Mouse (Mus musculus): Measurements from ENCODE around the gene Zfp108. TPM values are rescaled to one million over a fixed set of nuclear protein-coding genes. Genes with fewer than 3 reads are reported as not detected.

Gene Zfp108
- polyA plus RNA-seq, 1 experiment from 2014 or later: 1.5 TPM

- peaks cover 6% of the 10 kb centered on the region; the same call in 1 of the 2 replicates for H3K4me1 ChIP-seq (ENCODE audit: control insufficient read depth, insufficient read depth, low read length)
- peak overlapping the region; percentile 80 for H3K4me3 ChIP-seq (ENCODE audit: low read depth, low read length)
- no peaks in the 10 kb centered on the region for H3K9me3 ChIP-seq (replicated peaks; ENCODE audit: control insufficient read depth, low read length)
- H3K27me3 ChIP-seq (ENCODE audit: control insufficient read depth, insufficient read depth, low read length): no peaks in the 10 kb centered on the region
- H3K27ac ChIP-seq (ENCODE audit: low read depth, low read length): no peak overlapping the region
- under 1% methylated on average over 18 of the region's 18 CpGs for WGBS (ENCODE audit: insufficient replicate concordance)
- ATAC-seq (replicated peaks; ENCODE audit: insufficient number of reproducible peaks, low FRiP score, low TSS enrichment): no peak; the same call in 1 of the 2 replicates
- peaks cover 16% of the 10 kb centered on the region for H3K36me3 ChIP-seq (ENCODE audit: control insufficient read depth, insufficient read depth, low read length)
- H3K4me2 ChIP-seq: peak overlapping the region; percentile 93
- peak overlapping the region; percentile 63 for H3K9ac ChIP-seq (ENCODE audit: low read depth, low read length)
Measured at GRCm38 (mm10) chr7:24299823-24300481, 45.4 kb downstream of the Zfp108 start.

DNA sequence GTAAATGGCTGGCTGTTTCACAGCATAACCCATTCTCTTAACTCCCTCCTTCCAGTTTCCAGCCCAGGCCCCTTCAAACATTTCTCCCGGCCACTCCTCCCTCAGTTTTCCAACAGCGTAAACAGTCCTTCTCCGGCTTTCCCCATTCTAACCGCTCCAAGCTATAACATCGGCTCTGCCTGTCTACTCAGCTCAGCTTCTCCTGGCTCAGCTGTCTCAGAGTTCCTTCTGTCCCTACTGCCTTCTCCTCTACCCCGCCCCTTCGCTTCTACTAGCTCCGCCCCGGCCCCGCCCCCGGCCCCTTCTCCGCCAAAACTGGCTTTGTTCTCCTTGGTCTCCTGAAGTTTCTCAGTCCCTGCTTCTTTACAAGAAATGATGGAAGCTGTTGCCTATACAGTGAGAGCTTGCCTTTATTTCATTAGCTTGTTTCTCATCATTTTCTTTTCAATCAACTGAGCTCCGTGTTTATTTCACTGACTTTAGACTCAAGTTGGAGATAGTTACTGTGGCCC lies 46.2 kb downstream of the Zfp108 start, which contains the start of gene Zfp61:
Gene Zfp61 (minus strand): TSS at position 462 of the 512 bp plus-strand sequence.
- WGBS (ENCODE audit: insufficient replicate concordance): 3% methylated on average over 13 of the region's 13 CpGs
- H3K9me3 ChIP-seq (replicated peaks; ENCODE audit: control insufficient read depth, low read length): no peaks in the 10 kb centered on the region
- peak; percentile 71; the same call in 1 of the 2 replicates for ATAC-seq (replicated peaks; ENCODE audit: insufficient number of reproducible peaks, low FRiP score, low TSS enrichment)
- H3K4me2 ChIP-seq: peak within 1 kb of the TSS; percentile 93
- no peaks in the 10 kb centered on the region for H3K27me3 ChIP-seq (ENCODE audit: control insufficient read depth, insufficient read depth, low read length)
- peak within 1 kb of the TSS; percentile 63 for H3K9ac ChIP-seq (ENCODE audit: low read depth, low read length)
- peak within 1 kb of the TSS; percentile 80 for H3K4me3 ChIP-seq (ENCODE audit: low read depth, low read length)
- H3K27ac ChIP-seq (ENCODE audit: low read depth, low read length): peak within 1 kb of the TSS; percentile 57; the same call in 1 of the 2 replicates
- H3K4me1 ChIP-seq (ENCODE audit: control insufficient read depth, insufficient read depth, low read length): peaks cover 6% of the 10 kb centered on the region; the same call in 1 of the 2 replicates
- peaks cover 7% of the 10 kb centered on the region; the same call in 1 of the 2 replicates for H3K36me3 ChIP-seq (ENCODE audit: control insufficient read depth, insufficient read depth, low read length)

Other genes with a start within 250 kb of the Zfp108 start
- not detected in 2 replicates for gene Vmn1r183, start 201.5 kb upstream of the Zfp108 start, polyA plus RNA-seq (2014; fragmentation: Nextera tagmentation; extraction: Ambion mirVana)
- 14.2 and 19.9 TPM in 2 replicates for gene Zfp180, start 172.9 kb upstream of the Zfp108 start, polyA plus RNA-seq (2014; fragmentation: Nextera tagmentation; extraction: Ambion mirVana)
- 3.2 and 3.8 TPM in 2 replicates for gene Zfp112, start 142.5 kb upstream of the Zfp108 start, polyA plus RNA-seq (2014; fragmentation: Nextera tagmentation; extraction: Ambion mirVana)
- gene Zfp235, start 120.6 kb upstream of the Zfp108 start, polyA plus RNA-seq (2014; fragmentation: Nextera tagmentation; extraction: Ambion mirVana): 7.7 and 10.6 TPM in 2 replicates
- gene Zfp114, start 79.7 kb upstream of the Zfp108 start, polyA plus RNA-seq (2014; fragmentation: Nextera tagmentation; extraction: Ambion mirVana): 3.3 and 3.9 TPM in 2 replicates
- 7.7 and 8.3 TPM in 2 replicates for gene Zfp111, start 43.4 kb upstream of the Zfp108 start, polyA plus RNA-seq (2014; fragmentation: Nextera tagmentation; extraction: Ambion mirVana)
- gene Zfp109, start 17.2 kb upstream of the Zfp108 start, polyA plus RNA-seq (2014; fragmentation: Nextera tagmentation; extraction: Ambion mirVana): 3.6 and 3.9 TPM in 2 replicates
- gene Zfp93, start 15.6 kb downstream of the Zfp108 start, polyA plus RNA-seq (2014; fragmentation: Nextera tagmentation; extraction: Ambion mirVana): 5.8 and 7.3 TPM in 2 replicates
- gene Zfp61, start 46.4 kb downstream of the Zfp108 start, polyA plus RNA-seq (2014; fragmentation: Nextera tagmentation; extraction: Ambion mirVana): 16.4 and 18.1 TPM in 2 replicates
- gene Zfp94, start 61.9 kb downstream of the Zfp108 start, polyA plus RNA-seq (2014; fragmentation: Nextera tagmentation; extraction: Ambion mirVana): 4.6 and 6.1 TPM in 2 replicates
- gene Tescl, start 79.1 kb downstream of the Zfp108 start, polyA plus RNA-seq (2014; fragmentation: Nextera tagmentation; extraction: Ambion mirVana): not detected in 2 replicates
- gene Lypd5, start 94.4 kb downstream of the Zfp108 start, polyA plus RNA-seq (2014; fragmentation: Nextera tagmentation; extraction: Ambion mirVana): not detected in 2 replicates
- gene Kcnn4, start 115.5 kb downstream of the Zfp108 start, polyA plus RNA-seq (2014; fragmentation: Nextera tagmentation; extraction: Ambion mirVana): 9.9 and 11.2 TPM in 2 replicates
- 17.5 and 21.2 TPM in 2 replicates for gene Smg9, start 144.8 kb downstream of the Zfp108 start, polyA plus RNA-seq (2014; fragmentation: Nextera tagmentation; extraction: Ambion mirVana)
- gene Irgc1, start 197.5 kb downstream of the Zfp108 start, polyA plus RNA-seq (2014; fragmentation: Nextera tagmentation; extraction: Ambion mirVana): not detected in 2 replicates
- 5.6 and 6.9 TPM in 2 replicates for gene Plaur, start 207.7 kb downstream of the Zfp108 start, polyA plus RNA-seq (2014; fragmentation: Nextera tagmentation; extraction: Ambion mirVana)
- 0.20 and 0.23 TPM in 2 replicates for gene Cadm4, start 227.2 kb downstream of the Zfp108 start, polyA plus RNA-seq (2014; fragmentation: Nextera tagmentation; extraction: Ambion mirVana)

All from heart, embryonic 11.5 days (tissue).